Mouse (Mus musculus) limb, embryonic 11.5 days (tissue): ENCODE measurements around the gene Idi1. TPM values are rescaled to one million over a fixed set of nuclear protein-coding genes. Genes with fewer than 3 reads are reported as not detected.
"Not testable (repeated sequence)": the region's sequence is repeated elsewhere in the genome, so short reads cannot be mapped to it uniquely, and the experiment has no call there.

ENCODE experiments used
- ATAC-seq: fragments of 200-750 bp; cut with Nextera tagmentation; 2 replicates; pipeline ENCODE4 v1.8.0; 2017; ENCODE audit warnings: low read depth; ENCODE audit not compliant: insufficient number of reproducible peaks, low FRiP score, low TSS enrichment
- DNase-seq: peaks from one replicate; pipeline ENCODE4 v3.0.0-alpha.2; 2015; ENCODE audit warnings: low spot score
- H3K27ac ChIP-seq: fragments of 300-500 bp; sonication (generic); replicated peaks from 2 replicates; pipeline ENCODE4 v1.5.1; 2014; ENCODE audit warnings: low read depth, mild to moderate bottlenecking, low read length
- H3K27me3 ChIP-seq: fragments of 300-500 bp; sonication (generic); 2 replicates; pipeline ENCODE4 v1.6.1; 2014; ENCODE audit warnings: mild to moderate bottlenecking, low read length, mixed read lengths; ENCODE audit not compliant: control insufficient read depth, insufficient read depth
- H3K36me3 ChIP-seq: fragments of 300-500 bp; sonication (generic); 2 replicates; pipeline ENCODE4 v1.6.1; 2014; ENCODE audit warnings: mild to moderate bottlenecking, low read length, moderate library complexity, mixed read lengths; ENCODE audit not compliant: control insufficient read depth, insufficient read depth
- H3K4me1 ChIP-seq: fragments of 300-500 bp; sonication (generic); 2 replicates; pipeline ENCODE4 v1.6.1; 2014; ENCODE audit warnings: low read length, mixed read lengths; ENCODE audit not compliant: control insufficient read depth, insufficient read depth
- H3K4me2 ChIP-seq: fragments of 300-500 bp; sonication (generic); 2 replicates; pipeline ENCODE4 v1.6.1; 2014; ENCODE audit warnings: low read depth, mild to moderate bottlenecking, moderate library complexity; ENCODE audit not compliant: severe bottlenecking
- H3K4me3 ChIP-seq: fragments of 300-500 bp; sonication (generic); 2 replicates; pipeline ENCODE4 v1.5.1; 2014; ENCODE audit warnings: low read depth, low read length
- H3K9ac ChIP-seq: fragments of 300-500 bp; sonication (generic); 2 replicates; pipeline ENCODE4 v1.6.1; 2014; ENCODE audit warnings: mild to moderate bottlenecking, low read length
- H3K9me3 ChIP-seq: fragments of 300-500 bp; sonication (generic); 2 replicates; pipeline ENCODE4 v1.6.1; 2016; ENCODE audit warnings: low read length; ENCODE audit not compliant: control insufficient read depth
- WGBS: fragments of 180-500 bp; shearing (Covaris S2); extraction: QIAGEN DNeasy Blood & Tissue Kit; methylation state at CpG from one replicate; pipeline ENCODE4 v1.1.7; 2014; 5-methylcytosine and 5-hydroxymethylcytosine counted together
- polyA plus RNA-seq: library from polyadenylated mRNA; unstranded; fragments of >200 nt; fragmentation: Nextera tagmentation; extraction: Ambion mirVana; gene quantifications from 2 replicates; pipeline ENCODE4 v1.2.1, GENCODE M21; 2014

Idi1 gene
- polyA plus RNA-seq, 1 experiment from 2014 or later: 97.5 TPM

- Histone ChIP-seq H3K27ac (peak overlapping the region; percentile 92), H3K9ac (peak overlapping the region; percentile 66), H3K36me3 (peaks cover 2% of the 10 kb centered on the region; the same call in 1 of the 2 replicates), H3K4me1 (no peaks in the 10 kb centered on the region), H3K9me3 (no peaks in the 10 kb centered on the region), H3K4me2 (peak overlapping the region; percentile 64), H3K4me3 (peak overlapping the region; percentile 80), H3K27me3 (no peaks in the 10 kb centered on the region)
- DNase-seq (peak; percentile 91), ATAC-seq (peak; percentile 93)
- WGBS: under 1% methylated on average over 57 of the region's 57 CpGs
Measured at GRCm38 (mm10) chr13:8870510-8871313, 14.6 kb upstream of the Idi1 start.

GRCm38 (mm10) chr13:8871314-8871962, 13.9 kb upstream of the Idi1 start, which contains the start of gene Wdr37:
Gene Wdr37, minus strand, starts transcription at chr13:8871909.
- Histone ChIP-seq H3K4me2 (peak within 1 kb of the TSS; percentile 64), H3K9ac (peak within 1 kb of the TSS; percentile 66), H3K36me3 (peaks cover under 1% of the 10 kb centered on the region; the same call in 1 of the 2 replicates), H3K4me3 (peak within 1 kb of the TSS; percentile 80), H3K27ac (peak within 1 kb of the TSS; percentile 92), H3K4me1 (no peaks in the 10 kb centered on the region), H3K9me3 (no peaks in the 10 kb centered on the region), H3K27me3 (no peaks in the 10 kb centered on the region)
- WGBS: 1% methylated on average over 18 of the region's 18 CpGs
- ATAC-seq: peak; percentile 5; the same call in 1 of the 2 replicates
- DNase-seq: no peak

GRCm38 (mm10) chr13:8873776-8874175, 11.5 kb upstream of the Idi1 start:
- no peak for DNase-seq
- no peak overlapping the region for H3K4me2 ChIP-seq
- no peaks in the 10 kb centered on the region for H3K36me3 ChIP-seq
- no peaks in the 10 kb centered on the region for H3K9me3 ChIP-seq
- WGBS: 94% methylated on average over 1 of the region's 1 CpGs
- no peak overlapping the region for H3K4me3 ChIP-seq
- no peak overlapping the region for H3K27ac ChIP-seq
- no peaks in the 10 kb centered on the region for H3K27me3 ChIP-seq
- ATAC-seq: no peak
- no peak overlapping the region for H3K9ac ChIP-seq
- no peaks in the 10 kb centered on the region for H3K4me1 ChIP-seq

GRCm38 (mm10) chr13:8881611-8882010, 3.7 kb upstream of the Idi1 start:
- Histone ChIP-seq H3K4me2 (no peak overlapping the region), H3K9me3 (no peaks in the 10 kb centered on the region), H3K36me3 (no peaks in the 10 kb centered on the region), H3K9ac (no peak overlapping the region), H3K4me1 (no peaks in the 10 kb centered on the region), H3K27me3 (no peaks in the 10 kb centered on the region), H3K4me3 (no peak overlapping the region), H3K27ac (no peak overlapping the region)
- no peak for DNase-seq
- 66% methylated on average over 3 of the region's 3 CpGs for WGBS
- ATAC-seq: no peak

GRCm38 (mm10) chr13:8883870-8884269, 1.4 kb upstream of the Idi1 start:
- H3K27me3 ChIP-seq, H3K4me3 ChIP-seq, H3K4me2 ChIP-seq, H3K4me1 ChIP-seq, DNase-seq, H3K27ac ChIP-seq, ATAC-seq, H3K9me3 ChIP-seq, H3K9ac ChIP-seq, H3K36me3 ChIP-seq: not testable (repeated sequence)
- 76% methylated on average over 5 of the region's 5 CpGs for WGBS

- ATAC-seq: no peak
- H3K4me1 ChIP-seq: no peaks in the 10 kb centered on the region
- peak overlapping the region; percentile 56 for H3K4me2 ChIP-seq
- H3K36me3 ChIP-seq: peaks cover 3% of the 10 kb centered on the region; the same call in 1 of the 2 replicates
- H3K27me3 ChIP-seq: no peaks in the 10 kb centered on the region
- no peaks in the 10 kb centered on the region for H3K9me3 ChIP-seq
- WGBS: 6% methylated on average over 9 of the region's 9 CpGs
- DNase-seq: no peak
- peak overlapping the region; percentile 38 for H3K9ac ChIP-seq
- peak overlapping the region; percentile 58 for H3K4me3 ChIP-seq
- H3K27ac ChIP-seq: no peak overlapping the region
Measured at GRCm38 (mm10) chr13:8886185-8886560, 872 bp downstream of the Idi1 start.

GRCm38 (mm10) chr13:8888603-8889002, 3.3 kb downstream of the Idi1 start:
- no peak overlapping the region for H3K9ac ChIP-seq
- no peak overlapping the region for H3K4me3 ChIP-seq
- H3K4me2 ChIP-seq: no peak overlapping the region
- ATAC-seq: no peak
- H3K4me1 ChIP-seq: no peaks in the 10 kb centered on the region
- peaks cover 5% of the 10 kb centered on the region for H3K36me3 ChIP-seq
- no peak overlapping the region for H3K27ac ChIP-seq
- 100% methylated on average over 1 of the region's 1 CpGs for WGBS
- no peaks in the 10 kb centered on the region for H3K27me3 ChIP-seq
- H3K9me3 ChIP-seq: no peaks in the 10 kb centered on the region
- no peak for DNase-seq

GRCm38 (mm10) chr13:8905986-8906385, 20.7 kb downstream of the Idi1 start:
- not testable (repeated sequence) for ATAC-seq, H3K4me1 ChIP-seq, H3K4me3 ChIP-seq, H3K9me3 ChIP-seq, H3K36me3 ChIP-seq, H3K27ac ChIP-seq, H3K9ac ChIP-seq, H3K4me2 ChIP-seq, H3K27me3 ChIP-seq, DNase-seq
- 83% methylated on average over 2 of the region's 2 CpGs for WGBS
